27 mouse cellular contexts compared by ENCODE assay signal in the genomic region with DNA sequence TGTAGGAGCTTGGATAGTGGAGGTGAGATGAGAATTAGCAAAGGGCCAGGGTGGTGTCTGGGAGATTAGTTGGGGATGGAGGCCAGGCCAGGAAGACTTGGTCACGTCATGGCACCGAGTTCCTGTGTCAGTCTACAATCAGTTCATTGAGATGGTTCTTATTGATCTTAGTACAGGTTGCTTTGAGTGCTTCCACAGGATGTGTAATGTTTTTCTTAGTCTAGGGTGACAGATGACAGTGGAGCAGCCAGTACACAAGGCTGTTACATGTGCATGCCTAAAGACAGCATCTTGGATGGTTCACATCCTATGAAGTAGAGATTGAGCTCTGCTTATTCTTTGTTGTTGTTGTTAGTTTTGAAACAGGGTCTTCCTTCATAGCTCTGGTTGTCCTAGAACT. TPM values are rescaled to one million over a fixed set of nuclear protein-coding genes. Genes with fewer than 3 reads are reported as not detected.
A peak's percentile ranks its signal among the peaks of the same experiment; 100 is the strongest.
DNase-seq lines count a peak whose midpoint lies in the region; ATAC-seq and TF ChIP-seq lines count a peak whose summit lies in the region.
"Had no signal": no experiment of that assay in that cellular context is flagged by ENCODE, and none has a peak within 500 bp of the region (broad histone marks: within the 10 kb centered on the region; RNA-seq: fewer than 3 reads in every experiment).

No protein-coding gene starts in this region.

- no peak for DNase-seq in gastrocnemius, adult 2 months
- no peak for DNase-seq in gastrocnemius, postnatal 36 days
- peak; percentile 16 for DNase-seq in CD4-positive, CD25-positive, alpha-beta regulatory T cell, adult 2 months (ENCODE audit: low read depth, low spot score)
- DNase-seq in MEL (ENCODE audit: low read depth, low spot score), result no peak
- no peak for DNase-seq in thymus, postnatal 10 days (ENCODE audit: low spot score in 2 of 2)
- DNase-seq in hindbrain, embryonic 11.5 days (ENCODE audit: low spot score), result no peak
- DNase-seq: adrenal gland, adult 2 months; adrenal gland, postnatal 25 days; B cell, adult 2 months; cerebellum, adult 18-20 months; cerebellum, adult 9-10 months; cerebellum, postnatal 14 days; gastrocnemius, postnatal 10 days; heart, adult 11 months; kidney, adult 11 months had no signal

- H3K79me2 ChIP-seq in MEL (ENCODE audit: control insufficient read depth, insufficient read depth, low read length, poor library complexity), result no peaks in the 10 kb centered on the region

- peaks cover 4 to 18% of the 10 kb centered on the region in 2 experiments; a peak in 3 of 4 replicates for H3K4me1 ChIP-seq in MEL (ENCODE audit: control insufficient read depth in 1 of 2, insufficient read depth in 2 of 2, low read length in 2 of 2)
- H3K4me1 ChIP-seq in hindbrain, embryonic 11.5 days (replicated peaks; ENCODE audit: control insufficient read depth, insufficient read depth, low read length), result peaks cover 10% of the 10 kb centered on the region; the same call in 1 of the 2 replicates

- TF ChIP-seq POLR2A in MEL (IDR thresholded peaks at IDR 0.05; ENCODE audit: control insufficient read depth in 1 of 2, insufficient read depth in 1 of 2, low read depth in 1 of 2, low read length in 2 of 2, poor library complexity in 1 of 2), result no peak

- 98% methylated on average over 2 of the region's 2 CpGs for WGBS in hindbrain, embryonic 11.5 days

- H3K27me3 ChIP-seq in MEL (ENCODE audit: control insufficient read depth in 1 of 2, insufficient read depth in 2 of 2, low read length in 2 of 2), result no peaks in the 10 kb centered on the region
- H3K27me3 ChIP-seq in hindbrain, embryonic 11.5 days (ENCODE audit: control insufficient read depth, insufficient read depth, low read length), result no peaks in the 10 kb centered on the region
- H3K27me3 ChIP-seq: embryonic facial prominence, embryonic 13.5 days; forebrain, embryonic 15.5 days; hindbrain, embryonic 13.5 days; intestine, embryonic 15.5 days; Patski had no signal

- H3K4me3 ChIP-seq in gastrocnemius, adult 2 months, result no peak overlapping the region
- H3K4me3 ChIP-seq in MEL (ENCODE audit: control insufficient read depth in 1 of 2, insufficient read depth in 1 of 2, low read depth in 2 of 2, low read length in 2 of 2), result no peak overlapping the region
- H3K4me3 ChIP-seq in hindbrain, embryonic 11.5 days (ENCODE audit: low read depth, low read length), result no peak overlapping the region
- H3K4me3 ChIP-seq: embryonic facial prominence, embryonic 10.5 days; embryonic facial prominence, embryonic 13.5 days; erythroblast, embryonic 14.5 days; forebrain, embryonic 12.5 days; forebrain, embryonic 15.5 days; hindbrain, embryonic 13.5 days; intestine, embryonic 15.5 days had no signal

- TF ChIP-seq RAD21 in MEL (IDR thresholded peaks at IDR 0.05; ENCODE audit: low read depth, low read length), result no peak

- TF ChIP-seq CTCF in gastrocnemius, adult 2 months (IDR thresholded peaks at IDR 0.05), result no peak
- TF ChIP-seq CTCF in MEL (IDR thresholded peaks at IDR 0.05 in 2 of 3, conservative IDR thresholded peaks at IDR 0.05 in 1 of 3; ENCODE audit: control insufficient read depth in 1 of 3, insufficient read depth in 1 of 3, low read depth in 2 of 3, low read length in 3 of 3, poor library complexity in 1 of 3, severe bottlenecking in 1 of 3), result no peak

- H3K36me3 ChIP-seq in MEL (ENCODE audit: control insufficient read depth in 1 of 2, insufficient read depth in 2 of 2, low read length in 2 of 2), result peaks cover 0 to 13% of the 10 kb centered on the region in 2 experiments; a peak in 2 of 4 replicates
- H3K36me3 ChIP-seq in hindbrain, embryonic 11.5 days (ENCODE audit: control insufficient read depth, insufficient read depth, low read length), result no peaks in the 10 kb centered on the region
- H3K36me3 ChIP-seq: forebrain, embryonic 15.5 days had no signal

- TF ChIP-seq EP300 in MEL (IDR thresholded peaks at IDR 0.05; ENCODE audit: low read depth in 1 of 2, low read length in 2 of 2), result no peak

- H3K4me2 ChIP-seq in hindbrain, embryonic 11.5 days (replicated peaks; ENCODE audit: low read depth, low read length), result no peak overlapping the region
- H3K4me2 ChIP-seq: embryonic facial prominence, embryonic 13.5 days; forebrain, embryonic 12.5 days; forebrain, embryonic 15.5 days; heart, embryonic 11.5 days; hindbrain, embryonic 13.5 days; intestine, embryonic 15.5 days had no signal

- no peak for ATAC-seq in hindbrain, embryonic 11.5 days (ENCODE audit: low FRiP score)
- ATAC-seq: forebrain, embryonic 15.5 days; hindbrain, embryonic 16.5 days; intestine, embryonic 15.5 days; Patski had no signal

- H3K27ac ChIP-seq in gastrocnemius, adult 2 months, result 0 out of 2 replicates have a peak overlapping the region, but pooled peaks have one; percentile 86
- H3K27ac ChIP-seq in MEL (ENCODE audit: control insufficient read depth, low read depth, low read length), result peak overlapping the region; percentile 6; the same call in 1 of the 2 replicates
- H3K27ac ChIP-seq in hindbrain, embryonic 11.5 days (ENCODE audit: low read depth, low read length), result no peak overlapping the region
- H3K27ac ChIP-seq: embryonic facial prominence, embryonic 10.5 days; embryonic facial prominence, embryonic 13.5 days; forebrain, embryonic 12.5 days; forebrain, embryonic 15.5 days; hindbrain, embryonic 13.5 days; intestine, embryonic 15.5 days had no signal

- intact Hi-C loops in gastrocnemius, adult 2 months (cut with DNase I), result no loop called here
- intact Hi-C loops in gastrocnemius, postnatal 36 days (cut with DNase I), result no loop called here

- H3K9ac ChIP-seq in MEL (ENCODE audit: control insufficient read depth, low read depth, low read length, poor library complexity, severe bottlenecking), result no peak overlapping the region
- H3K9ac ChIP-seq in hindbrain, embryonic 11.5 days (ENCODE audit: low read depth, low read length), result no peak overlapping the region
- H3K9ac ChIP-seq: embryonic facial prominence, embryonic 13.5 days; forebrain, embryonic 12.5 days; forebrain, embryonic 15.5 days; hindbrain, embryonic 13.5 days; intestine, embryonic 15.5 days had no signal

- no peaks in the 10 kb centered on the region for H3K9me3 ChIP-seq in MEL (replicated peaks; ENCODE audit: insufficient read depth, low read length)
- no peaks in the 10 kb centered on the region for H3K9me3 ChIP-seq in hindbrain, embryonic 11.5 days (ENCODE audit: control insufficient read depth, low read length)
- H3K9me3 ChIP-seq: embryonic facial prominence, embryonic 10.5 days; embryonic facial prominence, embryonic 13.5 days; forebrain, embryonic 12.5 days; forebrain, embryonic 15.5 days; hindbrain, embryonic 13.5 days; intestine, embryonic 15.5 days had no signal

TF ChIP-seq in MEL, 35 proteins besides CTCF, POLR2A, EP300 and RAD21:
- no peak for TF ChIP-seq NRF1 (IDR thresholded peaks at IDR 0.05; ENCODE audit: insufficient read depth, low read depth, low read length, poor library complexity, severe bottlenecking)
- TF ChIP-seq TCF12 (IDR thresholded peaks at IDR 0.05; ENCODE audit: low read depth, low read length), result no peak
- TF ChIP-seq MYB (IDR thresholded peaks at IDR 0.05; ENCODE audit: low read depth, low read length), result no peak
- TF ChIP-seq ETS1 (IDR thresholded peaks at IDR 0.05; ENCODE audit: low read depth, low read length), result no peak
- no peak for TF ChIP-seq ELF1 (IDR thresholded peaks at IDR 0.05; ENCODE audit: low read depth, low read length)
- TF ChIP-seq ZKSCAN1 (IDR thresholded peaks at IDR 0.05; ENCODE audit: low read depth, low read length), result no peak
- no peak for TF ChIP-seq SMC3 (IDR thresholded peaks at IDR 0.05; ENCODE audit: low read depth, low read length)

RNA-seq across cellular contexts. Expression of gene Pkd1, which starts 12.0 kb away (rescaled TPM):
- total RNA-seq in gastrocnemius, adult 2 months (2021), result 10 to 100 TPM; 18.3 to 25.0 TPM
- total RNA-seq in gastrocnemius, postnatal 36 days (2021), result 10 to 100 TPM; 19.8 to 20.3 TPM
- total RNA-seq in MEL (2012; rRNA removed), result 10.3 and 10.6 TPM in 2 replicates
- 10 to 100 TPM in 1 of 2 experiments, not detected in 1; 10.7 TPM for polyA plus RNA-seq in MEL (2012; ENCODE audit: insufficient read depth in 1 of 2, insufficient read length in 2 of 2, low read depth in 1 of 2, low replicate concordance in 2 of 2, missing spikeins in 1 of 2)
- polyA plus RNA-seq in hindbrain, embryonic 11.5 days (2014; fragmentation: Nextera tagmentation; extraction: Ambion mirVana), result 16.0 and 22.2 TPM in 2 replicates

RNA-seq across cellular contexts. Expression of gene Rab26, which starts 27.6 kb away (rescaled TPM):
- total RNA-seq in gastrocnemius, adult 2 months (2021), result not detected
- under 1 TPM in 1 of 2 experiments, not detected in 1; 0.20 TPM for total RNA-seq in gastrocnemius, postnatal 36 days (2021)
- 0.89 and 1.0 TPM in 2 replicates for total RNA-seq in MEL (2012; rRNA removed)
- 1 to 10 TPM in 1 of 2 experiments, not detected in 1; 1.1 TPM for polyA plus RNA-seq in MEL (2012; ENCODE audit: insufficient read depth in 1 of 2, insufficient read length in 2 of 2, low read depth in 1 of 2, low replicate concordance in 2 of 2, missing spikeins in 1 of 2)
- 1.8 and 2.8 TPM in 2 replicates for polyA plus RNA-seq in hindbrain, embryonic 11.5 days (2014; fragmentation: Nextera tagmentation; extraction: Ambion mirVana)
- total RNA-seq: heart, postnatal 25 days; hematopoietic stem cell, adult 5-6 weeks had no signal

RNA-seq across cellular contexts. Expression of gene Traf7, which starts 33.9 kb away (rescaled TPM):
- total RNA-seq in gastrocnemius, adult 2 months (2021), result 10 to 100 TPM; 27.3 to 35.2 TPM
- 10 to 100 TPM; 23.7 to 30.2 TPM for total RNA-seq in gastrocnemius, postnatal 36 days (2021)
- 118 and 121 TPM in 2 replicates for total RNA-seq in MEL (2012; rRNA removed)
- 100 to 1,000 TPM in 1 of 2 experiments, not detected in 1; 261 TPM for polyA plus RNA-seq in MEL (2012; ENCODE audit: insufficient read depth in 1 of 2, insufficient read length in 2 of 2, low read depth in 1 of 2, low replicate concordance in 2 of 2, missing spikeins in 1 of 2)
- 65.8 and 71.1 TPM in 2 replicates for polyA plus RNA-seq in hindbrain, embryonic 11.5 days (2014; fragmentation: Nextera tagmentation; extraction: Ambion mirVana)
